Mouse (Mus musculus): ENCODE results near the gene Wipi1.

The Wipi1 gene

GRCm38 (mm10) chr11:109583986-109584385, 27.8 kb downstream of the Wipi1 start:
- H3K27me3 ChIP-seq (ENCODE audit: insufficient read depth, low read length), result no peaks in the 10 kb centered on the region
- TF ChIP-seq POU5F1 (IDR thresholded peaks at IDR 0.05; ENCODE audit: borderline replicate concordance, low read length), result no peak
- TF ChIP-seq CTCF (conservative IDR thresholded peaks at IDR 0.05; ENCODE audit: low read length), result no peak
- TF ChIP-seq NANOG (IDR thresholded peaks at IDR 0.05; ENCODE audit: borderline replicate concordance, low read length), result no peak
- H3K4me3 ChIP-seq (replicated peaks; ENCODE audit: low read length), result no peak overlapping the region
- peaks cover 17% of the 10 kb centered on the region for H3K4me1 ChIP-seq (replicated peaks; ENCODE audit: low read depth, low read length)
- H3K36me3 ChIP-seq (ENCODE audit: insufficient read depth, low read length), result peaks cover 14% of the 10 kb centered on the region
- 0 out of 2 replicates have a peak, but pooled peaks cover 4% of the 10 kb centered on the region for H3K9me3 ChIP-seq (ENCODE audit: low read length)

DNA sequence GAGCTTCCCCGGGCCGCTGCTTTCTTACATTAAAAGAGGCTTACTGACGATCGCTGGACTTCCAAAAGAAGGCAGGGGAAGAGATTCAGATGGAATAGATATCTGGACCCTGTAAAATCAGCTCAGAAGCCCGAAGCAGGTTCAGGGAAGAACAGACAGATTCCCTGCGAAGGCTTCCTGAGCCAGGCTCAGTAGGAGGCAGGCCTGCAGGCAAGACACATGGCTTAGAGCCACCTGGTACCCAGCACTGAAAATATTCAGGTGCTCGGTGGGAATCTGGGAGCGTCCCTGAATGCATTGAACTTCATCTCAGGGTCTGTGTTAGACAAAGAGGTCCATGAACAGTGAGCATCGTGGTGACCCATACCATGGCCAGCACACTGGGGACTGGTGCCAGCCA, 31.8 kb downstream of the Wipi1 start:
- TF ChIP-seq POU5F1 (IDR thresholded peaks at IDR 0.05; ENCODE audit: borderline replicate concordance, low read length) (no peak), NANOG (IDR thresholded peaks at IDR 0.05; ENCODE audit: borderline replicate concordance, low read length) (no peak), CTCF (conservative IDR thresholded peaks at IDR 0.05; ENCODE audit: low read length) (no peak)
- Histone ChIP-seq H3K4me3 (replicated peaks; ENCODE audit: low read length) (no peak overlapping the region), H3K4me1 (replicated peaks; ENCODE audit: low read depth, low read length) (peaks cover 14% of the 10 kb centered on the region), H3K27me3 (ENCODE audit: insufficient read depth, low read length) (no peaks in the 10 kb centered on the region), H3K36me3 (ENCODE audit: insufficient read depth, low read length) (peaks cover 14% of the 10 kb centered on the region), H3K9me3 (ENCODE audit: low read length) (0 out of 2 replicates have a peak, but pooled peaks cover 4% of the 10 kb centered on the region)

GRCm38 (mm10) chr11:109578536-109578935, 33.2 kb downstream of the Wipi1 start:
- Histone ChIP-seq H3K9me3 (ENCODE audit: low read length) (no peaks in the 10 kb centered on the region), H3K36me3 (ENCODE audit: insufficient read depth, low read length) (peaks cover 3% of the 10 kb centered on the region), H3K4me1 (replicated peaks; ENCODE audit: low read depth, low read length) (peaks cover 14% of the 10 kb centered on the region), H3K27me3 (ENCODE audit: insufficient read depth, low read length) (no peaks in the 10 kb centered on the region), H3K4me3 (replicated peaks; ENCODE audit: low read length) (no peak overlapping the region)
- TF ChIP-seq POU5F1 (IDR thresholded peaks at IDR 0.05; ENCODE audit: borderline replicate concordance, low read length) (no peak), CTCF (conservative IDR thresholded peaks at IDR 0.05; ENCODE audit: low read length) (no peak), NANOG (IDR thresholded peaks at IDR 0.05; ENCODE audit: borderline replicate concordance, low read length) (no peak)

DNA sequence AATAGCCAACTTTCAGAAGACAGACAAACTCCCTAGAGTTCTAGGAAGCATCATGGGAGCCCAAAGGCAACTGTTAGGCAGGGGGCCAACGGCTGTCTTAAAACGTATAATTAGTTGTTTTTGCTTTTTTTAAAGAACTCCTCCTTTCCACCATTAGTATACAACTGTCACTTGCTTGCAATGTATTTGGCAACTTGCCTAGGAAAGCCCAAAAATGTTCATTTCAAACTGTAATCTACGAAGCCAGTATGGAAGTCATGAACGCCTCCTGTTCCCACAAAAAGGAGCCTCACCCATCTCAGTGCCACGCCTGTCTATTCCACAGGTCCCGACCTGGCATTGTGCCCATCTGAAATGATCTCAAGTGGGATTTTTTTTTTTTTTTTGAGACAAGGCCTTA, 35.9 kb downstream of the Wipi1 start:
- Histone ChIP-seq H3K36me3 (ENCODE audit: insufficient read depth, low read length) (peaks cover 3% of the 10 kb centered on the region), H3K4me3 (replicated peaks; ENCODE audit: low read length) (no peak overlapping the region), H3K4me1 (replicated peaks; ENCODE audit: low read depth, low read length) (no peaks in the 10 kb centered on the region), H3K27me3 (ENCODE audit: insufficient read depth, low read length) (no peaks in the 10 kb centered on the region), H3K9me3 (ENCODE audit: low read length) (no peaks in the 10 kb centered on the region)
- TF ChIP-seq NANOG (IDR thresholded peaks at IDR 0.05; ENCODE audit: borderline replicate concordance, low read length) (no peak), CTCF (conservative IDR thresholded peaks at IDR 0.05; ENCODE audit: low read length) (no peak), POU5F1 (IDR thresholded peaks at IDR 0.05; ENCODE audit: borderline replicate concordance, low read length) (no peak)

DNA sequence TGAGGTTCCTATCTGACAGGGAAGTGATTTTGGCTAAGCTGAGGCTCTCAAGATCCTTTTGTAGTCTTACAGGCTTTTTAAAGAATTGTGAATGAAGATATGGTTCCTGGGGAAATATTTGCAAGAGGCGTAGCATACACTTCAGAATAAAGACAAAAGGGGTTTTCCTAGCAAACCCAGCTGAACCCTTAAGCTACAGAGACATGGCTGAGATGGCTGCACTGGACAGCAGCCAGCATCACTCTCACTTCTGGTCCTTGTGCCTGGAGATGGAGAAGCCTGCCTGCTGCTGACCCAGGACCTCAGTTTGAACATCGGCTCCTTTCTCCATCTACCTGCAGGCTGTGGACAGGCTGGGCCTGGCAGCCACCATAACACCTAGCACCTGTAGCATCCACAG, 37.2 kb downstream of the Wipi1 start:
- Histone ChIP-seq H3K36me3 (ENCODE audit: insufficient read depth, low read length) (peaks cover 2% of the 10 kb centered on the region; the same call in 1 of the 2 replicates), H3K4me1 (replicated peaks; ENCODE audit: low read depth, low read length) (no peaks in the 10 kb centered on the region), H3K4me3 (replicated peaks; ENCODE audit: low read length) (no peak overlapping the region), H3K27me3 (ENCODE audit: insufficient read depth, low read length) (0 out of 2 replicates have a peak, but pooled peaks cover 1% of the 10 kb centered on the region), H3K9me3 (ENCODE audit: low read length) (no peaks in the 10 kb centered on the region)
- TF ChIP-seq NANOG (IDR thresholded peaks at IDR 0.05; ENCODE audit: borderline replicate concordance, low read length), result no peak
- no peak for TF ChIP-seq POU5F1 (IDR thresholded peaks at IDR 0.05; ENCODE audit: borderline replicate concordance, low read length)
- TF ChIP-seq CTCF (conservative IDR thresholded peaks at IDR 0.05; ENCODE audit: low read length), result no peak

GRCm38 (mm10) chr11:109572051-109572450, 39.7 kb downstream of the Wipi1 start:
- peaks cover 9% of the 10 kb centered on the region for H3K4me1 ChIP-seq (replicated peaks; ENCODE audit: low read depth, low read length)
- TF ChIP-seq CTCF (conservative IDR thresholded peaks at IDR 0.05; ENCODE audit: low read length), result no peak
- 0 out of 2 replicates have a peak, but pooled peaks cover 3% of the 10 kb centered on the region for H3K27me3 ChIP-seq (ENCODE audit: insufficient read depth, low read length)
- no peak overlapping the region for H3K4me3 ChIP-seq (replicated peaks; ENCODE audit: low read length)
- no peaks in the 10 kb centered on the region for H3K36me3 ChIP-seq (ENCODE audit: insufficient read depth, low read length)
- H3K9me3 ChIP-seq (ENCODE audit: low read length), result no peaks in the 10 kb centered on the region

- TF ChIP-seq POU5F1 (IDR thresholded peaks at IDR 0.05; ENCODE audit: borderline replicate concordance, low read length), result no peak
- no peak for TF ChIP-seq CTCF (conservative IDR thresholded peaks at IDR 0.05; ENCODE audit: low read length)
- TF ChIP-seq NANOG (IDR thresholded peaks at IDR 0.05; ENCODE audit: borderline replicate concordance, low read length), result no peak
- Histone ChIP-seq H3K36me3 (ENCODE audit: insufficient read depth, low read length) (no peaks in the 10 kb centered on the region), H3K4me3 (replicated peaks; ENCODE audit: low read length) (no peak overlapping the region), H3K9me3 (ENCODE audit: low read length) (no peaks in the 10 kb centered on the region), H3K27me3 (ENCODE audit: insufficient read depth, low read length) (0 out of 2 replicates have a peak, but pooled peaks cover 3% of the 10 kb centered on the region), H3K4me1 (replicated peaks; ENCODE audit: low read depth, low read length) (peaks cover 12% of the 10 kb centered on the region)
Observed at GRCm38 (mm10) chr11:109569809-109570208, 42.0 kb downstream of the Wipi1 start.

DNA sequence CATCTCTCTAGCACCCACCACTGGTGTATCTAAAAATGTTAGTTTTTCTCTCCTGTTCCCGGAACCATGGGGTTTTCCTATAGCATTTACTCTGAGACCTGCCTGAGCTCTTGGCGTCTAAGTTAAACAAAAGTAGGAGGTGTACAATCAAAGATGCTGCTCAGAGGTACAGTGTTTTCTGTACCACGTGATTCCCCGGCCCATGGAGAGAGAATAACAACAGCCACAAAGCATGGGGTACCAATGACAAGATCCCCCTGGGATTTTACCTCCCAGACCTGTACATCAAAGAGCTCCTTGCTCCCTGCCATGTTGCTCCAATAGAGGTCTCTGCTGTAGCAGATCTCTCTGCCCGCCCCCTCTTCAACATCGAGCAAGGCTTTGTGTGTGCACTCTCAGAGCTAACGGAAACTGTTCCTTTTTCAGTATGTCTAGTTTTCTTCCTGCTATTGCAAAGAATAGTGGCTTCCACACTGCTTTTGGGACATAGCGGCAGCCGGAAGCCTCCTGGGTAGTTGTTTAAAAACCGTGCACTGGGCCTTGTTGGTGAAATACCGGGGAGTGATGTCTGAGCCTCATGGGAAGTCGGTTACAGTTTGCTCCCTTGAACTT, 42.7 kb downstream of the Wipi1 start:
- H3K36me3 ChIP-seq (ENCODE audit: insufficient read depth, low read length), result no peaks in the 10 kb centered on the region
- H3K4me1 ChIP-seq (replicated peaks; ENCODE audit: low read depth, low read length), result peaks cover 12% of the 10 kb centered on the region
- H3K9me3 ChIP-seq (ENCODE audit: low read length), result no peaks in the 10 kb centered on the region
- H3K4me3 ChIP-seq (replicated peaks; ENCODE audit: low read length), result no peak overlapping the region
- no peak for TF ChIP-seq NANOG (IDR thresholded peaks at IDR 0.05; ENCODE audit: borderline replicate concordance, low read length)
- no peak for TF ChIP-seq CTCF (conservative IDR thresholded peaks at IDR 0.05; ENCODE audit: low read length)
- no peak for TF ChIP-seq POU5F1 (IDR thresholded peaks at IDR 0.05; ENCODE audit: borderline replicate concordance, low read length)
- H3K27me3 ChIP-seq (ENCODE audit: insufficient read depth, low read length), result 0 out of 2 replicates have a peak, but pooled peaks cover 3% of the 10 kb centered on the region
